Mouse (Mus musculus) bone marrow macrophage, adult 2 months (primary cell): ENCODE results near the gene Pcif1. TPM values are rescaled to one million over a fixed set of nuclear protein-coding genes. Genes with fewer than 3 reads are reported as not detected.
"Not testable (repeated sequence)": the region's sequence is repeated elsewhere in the genome, so short reads cannot be mapped to it uniquely, and the experiment has no call there.

Source experiments
- H3K27ac ChIP-seq: 2 replicates; pipeline ENCODE4 v1.5.1; 2012; ENCODE audit warnings: low read depth, low read length; ENCODE audit not compliant: insufficient read depth
- H3K4me1 ChIP-seq: 2 replicates; pipeline ENCODE4 v1.6.1; 2012; ENCODE audit warnings: low read length; ENCODE audit not compliant: control insufficient read depth, insufficient read depth
- H3K4me3 ChIP-seq: 2 replicates; pipeline ENCODE4 v1.5.1; 2012; ENCODE audit warnings: mild to moderate bottlenecking, low read length, moderate library complexity; ENCODE audit not compliant: insufficient read depth
- CTCF ChIP-seq: IDR thresholded peaks from 2 replicates; pipeline ENCODE4 v1.5.1; 2012; ENCODE audit warnings: low read depth, mild to moderate bottlenecking, low read length, moderate library complexity
- POLR2A ChIP-seq: IDR thresholded peaks from 2 replicates; pipeline ENCODE4 v1.6.1; 2012; ENCODE audit warnings: mild to moderate bottlenecking, low read depth, low read length, borderline replicate concordance
- polyA plus RNA-seq: library from polyadenylated mRNA; stranded (reverse); fragments of >200 nt; gene quantifications from 2 replicates; pipeline ENCODE4 v1.2.4, GENCODE M21; 2012; ENCODE audit not compliant: missing spikeins, insufficient read depth, insufficient read length

Pcif1 gene
- polyA plus RNA-seq, 1 experiment, result 27.6 TPM

DNA sequence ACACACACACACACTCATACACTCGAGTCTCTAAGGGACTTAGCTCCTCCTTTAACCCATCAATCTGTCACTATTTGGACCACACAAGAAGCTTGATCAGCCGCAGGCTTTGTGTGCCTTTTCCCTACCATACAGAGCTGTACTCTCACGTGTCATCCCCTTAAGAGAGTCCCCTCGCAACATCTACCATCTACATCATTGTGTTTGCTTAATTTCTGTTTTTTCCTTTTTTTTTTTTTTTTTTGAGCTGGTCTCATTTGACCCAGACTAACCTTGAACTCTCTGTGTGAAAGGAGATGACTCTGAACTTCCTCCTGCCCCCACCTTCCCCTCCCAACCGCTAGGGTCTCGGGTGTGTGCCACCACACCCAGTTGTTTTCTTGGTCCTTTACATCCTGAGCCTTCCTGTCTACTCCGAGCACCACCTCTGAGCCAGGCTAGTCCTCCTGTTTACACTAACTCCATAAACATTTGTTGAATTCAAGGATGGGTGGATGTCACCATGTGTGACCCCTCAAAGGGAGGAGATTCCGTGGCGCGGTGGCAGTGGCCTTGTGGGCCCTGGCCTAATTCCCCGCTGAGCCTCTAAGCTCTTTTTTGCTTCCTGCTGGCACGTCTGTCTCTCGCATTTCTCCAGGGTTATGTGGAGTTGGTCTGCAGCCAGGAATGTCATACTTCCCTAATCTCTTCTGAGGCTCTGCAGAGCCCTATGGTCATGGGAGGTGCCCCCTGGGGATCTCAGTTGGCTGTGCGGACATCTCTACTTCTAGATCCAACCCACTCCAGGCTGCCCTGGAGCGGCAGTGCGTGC is 12.2 kb upstream of the Pcif1 start:
- peak overlapping the region; percentile 99 for H3K27ac ChIP-seq
- no peak for TF ChIP-seq POLR2A
- TF ChIP-seq CTCF, result no peak
- H3K4me3 ChIP-seq, result peak overlapping the region; percentile 8; the same call in 1 of the 2 replicates
- peaks cover 67% of the 10 kb centered on the region for H3K4me1 ChIP-seq

- TF ChIP-seq POLR2A (no peak), CTCF (peak; percentile 95)
- Histone ChIP-seq H3K4me1 (peaks cover 70% of the 10 kb centered on the region), H3K27ac (peak overlapping the region; percentile 99), H3K4me3 (no peak overlapping the region)
Observed at GRCm38 (mm10) chr2:164867566-164867965, 11.5 kb upstream of the Pcif1 start.

GRCm38 (mm10) chr2:164868491-164868890 is 10.6 kb upstream of the Pcif1 start:
- peaks cover 64% of the 10 kb centered on the region for H3K4me1 ChIP-seq
- H3K4me3 ChIP-seq, result no peak overlapping the region
- no peak for TF ChIP-seq POLR2A
- H3K27ac ChIP-seq, result peak overlapping the region; percentile 99

GRCm38 (mm10) chr2:164871602-164872303 is 7.4 kb upstream of the Pcif1 start:
- Histone ChIP-seq H3K27ac (no peak overlapping the region), H3K4me3 (no peak overlapping the region), H3K4me1 (peaks cover 66% of the 10 kb centered on the region)
- TF ChIP-seq POLR2A, result no peak
- peak; percentile 43 for TF ChIP-seq CTCF

GRCm38 (mm10) chr2:164873621-164874020 is 5.5 kb upstream of the Pcif1 start:
- H3K27ac ChIP-seq, result peak overlapping the region; percentile 85

DNA sequence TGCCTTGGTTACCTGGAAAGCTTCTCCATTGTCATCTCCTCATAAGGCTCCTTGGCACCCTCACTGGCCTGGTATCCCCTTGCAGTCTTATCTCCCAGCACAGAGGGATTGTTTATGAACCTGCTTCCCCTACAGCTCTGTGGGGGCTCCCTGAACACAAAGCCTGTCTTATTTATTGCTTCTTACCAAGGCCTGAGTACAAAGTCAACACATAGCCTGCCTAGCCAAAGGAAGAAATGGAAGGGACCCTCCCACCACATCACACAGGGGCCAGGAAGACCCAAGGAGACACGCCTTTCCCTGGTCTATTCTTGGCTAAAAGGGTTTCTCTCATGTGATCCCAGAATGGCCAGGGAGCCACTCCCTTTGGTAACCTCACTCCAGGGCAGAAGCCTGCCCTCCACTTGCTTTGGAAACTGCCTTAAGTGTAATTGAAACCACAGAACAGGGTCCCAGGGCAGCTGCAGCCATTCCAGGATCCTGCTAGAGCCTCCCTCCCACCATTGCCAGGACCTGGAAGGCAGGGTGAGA is 4.8 kb upstream of the Pcif1 start:
- peak overlapping the region; percentile 31 for H3K4me3 ChIP-seq
- peak overlapping the region; percentile 85 for H3K27ac ChIP-seq
- H3K4me1 ChIP-seq, result peaks cover 61% of the 10 kb centered on the region
- TF ChIP-seq POLR2A (peak; percentile 5; the same call in 1 of the 2 replicates), CTCF (no peak)

More at GRCm38 (mm10) chr2:164873621-164874020, 5.5 kb upstream of the Pcif1 start:
- Histone ChIP-seq H3K4me1 (peaks cover 67% of the 10 kb centered on the region), H3K4me3 (peak overlapping the region; percentile 31)
- no peak for TF ChIP-seq CTCF
- TF ChIP-seq POLR2A, result no peak

GRCm38 (mm10) chr2:164875648-164876047 is 3.5 kb upstream of the Pcif1 start:
- Histone ChIP-seq H3K4me1 (peaks cover 50% of the 10 kb centered on the region), H3K27ac (peak overlapping the region; percentile 42; the same call in 1 of the 2 replicates)

DNA sequence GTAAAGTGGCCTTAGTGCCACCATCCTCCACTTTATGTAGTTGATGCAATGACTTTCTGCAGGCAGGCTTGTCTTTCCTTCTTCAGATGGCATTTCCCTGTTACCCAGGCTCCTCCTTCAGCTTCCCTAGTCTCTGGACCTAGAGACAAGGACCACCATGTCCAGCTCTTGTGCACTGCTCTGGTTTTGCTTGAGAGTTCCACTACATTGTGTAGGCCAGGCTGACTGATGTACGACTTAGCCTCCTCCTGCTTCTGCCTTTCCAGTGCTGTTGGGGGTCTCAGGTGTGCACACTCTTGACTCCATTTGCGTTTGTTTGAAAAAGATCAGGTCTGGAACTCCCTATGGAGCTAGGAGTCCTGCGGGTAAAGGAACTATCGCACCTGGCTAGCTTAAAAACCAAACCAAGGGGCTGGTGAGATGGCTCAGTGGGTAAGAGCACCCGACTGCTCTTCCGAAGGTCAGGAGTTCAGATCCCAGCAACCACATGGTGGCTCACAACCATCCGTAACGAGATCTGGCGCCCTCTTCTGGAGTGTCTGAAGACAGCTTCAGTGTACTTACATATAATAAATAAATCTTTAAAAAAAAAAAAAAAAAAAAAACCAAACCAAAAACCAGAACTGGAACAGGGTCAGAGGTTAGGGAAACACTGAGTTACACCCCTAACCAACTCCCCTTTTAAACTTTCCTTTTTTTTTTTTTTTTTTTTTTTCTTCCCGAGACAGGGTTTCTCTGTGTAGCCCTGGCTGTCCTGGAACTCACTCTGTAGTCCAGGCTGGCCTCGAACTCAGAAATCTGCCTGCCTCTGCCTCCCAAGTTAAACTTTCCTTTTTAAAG is 1.5 kb upstream of the Pcif1 start:
- peaks cover 49% of the 10 kb centered on the region for H3K4me1 ChIP-seq
- H3K27ac ChIP-seq, result peak overlapping the region; percentile 97
- peak overlapping the region; percentile 83; the same call in 1 of the 2 replicates for H3K4me3 ChIP-seq

More at GRCm38 (mm10) chr2:164875648-164876047, 3.5 kb upstream of the Pcif1 start:
- H3K4me3 ChIP-seq, result not testable (repeated sequence)

- Histone ChIP-seq H3K4me3 (peak overlapping the region; percentile 83), H3K4me1 (peaks cover 46% of the 10 kb centered on the region), H3K27ac (peak overlapping the region; percentile 97)
- TF ChIP-seq POLR2A (no peak), CTCF (no peak)
Observed at GRCm38 (mm10) chr2:164878509-164879227, 436 bp upstream of the Pcif1 start.
